Mouse (Mus musculus) regulatory T cell (primary cell): Measurements from ENCODE around the gene Krt81.

Experiments
- in situ Hi-C: fragments of 300-600 bp; cut with MboI, MseI; formaldehyde crosslinking; loops from one replicate; pipeline ENCODE4 v1.15.1; 2025; ENCODE audit warnings: high pct_unique_total_duplicates

Gene Krt81

GRCm38 (mm10) chr15:101463651-101464050, at the start of gene Krt81:
Krt81 (minus strand) TSS chr15:101463751.
- in situ Hi-C loops: no loop called here

- in situ Hi-C loops: no loop called here
These were observed 44.7 kb upstream of the Krt81 start for GRCm38 (mm10) chr15:101508247-101508646.

DNA sequence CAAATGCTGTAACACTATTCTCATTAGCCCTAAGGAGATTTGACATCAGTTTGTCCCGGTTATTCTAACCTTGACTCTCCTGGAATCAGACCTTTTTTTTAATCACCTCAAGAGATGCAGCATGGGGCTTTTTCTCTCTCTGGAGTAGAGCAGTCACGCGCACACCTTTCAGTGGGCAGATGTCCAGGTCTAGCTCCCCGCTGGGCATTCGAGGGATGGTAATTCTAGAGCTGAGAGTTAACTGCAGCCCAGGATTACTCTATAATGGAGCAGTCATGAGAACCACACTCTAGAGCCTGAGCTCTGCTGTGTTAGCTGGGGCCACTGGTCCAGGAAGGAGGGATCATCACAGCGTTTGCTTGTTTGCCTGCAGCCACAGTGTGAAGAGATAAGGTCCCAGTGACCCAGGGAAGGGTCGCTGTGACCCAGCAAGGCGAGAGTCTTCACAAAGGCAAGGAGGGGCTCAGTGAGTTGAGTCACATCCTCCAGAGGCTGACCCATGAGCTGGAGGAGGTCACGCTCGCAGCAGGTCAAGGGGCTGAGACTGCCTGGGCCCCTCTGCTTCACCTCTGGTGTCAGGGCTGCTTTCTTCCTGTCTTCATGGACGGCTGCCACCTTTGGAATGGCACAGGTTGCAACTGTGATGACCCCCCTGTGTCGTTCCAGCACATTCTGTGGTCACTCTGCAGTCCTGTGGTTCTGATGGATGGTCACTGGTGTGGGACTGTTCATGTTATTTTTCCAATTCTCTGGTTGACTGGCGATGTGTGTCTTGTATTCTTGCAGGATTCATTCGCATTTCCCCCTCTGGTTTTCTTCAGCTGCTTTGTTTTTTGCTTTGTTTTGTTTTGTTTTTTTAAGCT, 43.6 kb upstream of the Krt81 start:
- in situ Hi-C loops: no loop called here

DNA sequence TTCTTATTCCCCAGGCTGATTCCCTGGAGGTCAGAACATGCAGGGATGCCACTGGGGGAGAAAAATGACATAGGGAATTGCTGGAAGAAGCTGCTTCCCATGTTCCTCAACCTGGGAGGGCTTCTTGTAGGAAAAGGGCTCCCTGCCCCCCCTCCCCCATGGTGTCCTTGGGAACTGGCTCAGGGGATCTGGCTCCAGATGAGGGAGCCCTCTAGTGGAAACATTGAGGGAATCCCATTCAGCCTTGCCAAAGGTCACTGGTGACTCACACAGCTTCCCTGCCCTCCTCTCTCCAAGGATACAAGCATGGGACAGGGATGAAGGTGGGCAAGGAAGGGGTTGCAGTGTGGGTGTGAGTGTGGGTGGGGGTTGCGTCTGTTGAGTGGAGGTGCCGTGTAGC, 33.6 kb upstream of the Krt81 start:
- in situ Hi-C loops: no loop called here

GRCm38 (mm10) chr15:101495266-101495665, 31.7 kb upstream of the Krt81 start:
- in situ Hi-C loops: no loop called here

- in situ Hi-C loops: loop anchor here (5.0 kb wide), 1 partner anchor 37 kb away; no protein-coding TSS in a partner anchor
These were observed 30.7 kb upstream of the Krt81 start for GRCm38 (mm10) chr15:101494203-101494602.

GRCm38 (mm10) chr15:101493713-101494112, 30.2 kb upstream of the Krt81 start:
- in situ Hi-C loops: loop anchor here (5.0 kb wide), 1 partner anchor 36 kb away; no protein-coding TSS in a partner anchor

DNA sequence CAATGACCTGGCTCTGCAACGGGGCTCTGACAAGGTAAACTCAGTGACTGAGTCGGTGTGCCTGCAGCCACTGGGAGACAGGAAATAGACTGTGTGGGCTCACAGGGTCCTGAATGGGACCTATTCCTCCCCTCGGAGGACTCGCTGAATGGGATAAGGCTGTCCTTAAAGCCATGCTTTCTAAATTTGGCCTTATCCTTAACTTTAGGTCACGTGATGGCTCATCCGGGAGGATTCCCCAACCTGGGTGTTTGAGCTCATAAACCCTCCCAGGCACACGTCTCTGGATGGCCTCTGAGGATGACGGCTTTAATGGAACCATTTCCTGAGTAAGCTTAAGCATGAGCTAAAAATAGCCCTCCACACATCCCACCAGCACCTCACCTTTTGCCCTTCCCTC, 29.2 kb upstream of the Krt81 start:
- in situ Hi-C loops: loop anchor here (5.0 kb wide), 1 partner anchor 35 kb away; no protein-coding TSS in a partner anchor

- in situ Hi-C loops: loop anchor here (5.0 kb wide), 1 partner anchor 34 kb away; no protein-coding TSS in a partner anchor
These were observed 27.9 kb upstream of the Krt81 start, which contains the start of gene Krt83 for GRCm38 (mm10) chr15:101491431-101491830. Krt83 (minus strand) TSS chr15:101491512.

- in situ Hi-C loops: no loop called here
These were observed 22.5 kb upstream of the Krt81 start for GRCm38 (mm10) chr15:101485911-101486635.

- in situ Hi-C loops: no loop called here
These were observed 21.4 kb upstream of the Krt81 start for GRCm38 (mm10) chr15:101484939-101485338.

- in situ Hi-C loops: no loop called here
These were observed 20.1 kb upstream of the Krt81 start for GRCm38 (mm10) chr15:101483646-101484045.

DNA sequence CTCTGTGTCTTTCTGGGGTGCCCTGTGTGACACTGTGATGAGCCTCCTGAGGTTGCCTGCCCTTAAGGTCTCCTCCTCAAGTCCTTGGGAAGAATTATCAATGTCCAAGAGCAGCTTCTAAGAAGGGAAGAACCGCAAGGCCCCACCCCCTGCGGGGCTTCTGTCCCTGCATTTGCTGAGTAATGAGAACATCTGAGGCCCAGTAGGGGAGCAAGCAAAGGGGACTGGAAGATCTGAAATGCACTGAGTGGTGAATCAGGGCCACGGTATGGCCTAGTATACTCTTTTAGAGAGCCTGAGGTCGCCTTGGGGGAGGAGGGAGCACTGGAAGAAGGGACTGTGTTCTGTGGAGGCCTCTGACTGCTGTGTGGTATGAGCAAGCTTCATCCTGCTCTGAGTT, 18.5 kb upstream of the Krt81 start:
- in situ Hi-C loops: no loop called here

DNA sequence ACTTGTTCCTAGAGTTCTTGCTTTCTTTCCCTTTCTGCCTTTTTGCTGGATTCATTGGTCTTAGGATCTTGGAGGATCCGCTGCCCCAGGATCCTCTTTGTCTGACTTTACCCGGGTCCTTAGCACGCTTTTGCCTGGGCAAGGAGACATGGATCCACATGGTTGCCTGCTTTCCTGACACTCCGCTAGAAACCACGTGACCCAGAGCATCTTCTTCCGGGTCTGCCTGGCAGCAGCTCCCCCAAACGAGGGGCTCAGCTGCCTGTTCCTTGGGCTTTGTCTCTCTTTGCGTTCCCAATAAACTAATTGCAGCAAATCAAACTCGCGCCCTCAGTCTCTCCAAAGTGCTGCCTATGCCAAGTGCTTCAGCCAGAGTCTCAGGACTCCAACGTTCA, 16.1 kb upstream of the Krt81 start:
- in situ Hi-C loops: no loop called here

- in situ Hi-C loops: no loop called here
These were observed 15.6 kb upstream of the Krt81 start for GRCm38 (mm10) chr15:101479007-101479665.

GRCm38 (mm10) chr15:101472952-101473528, 9.5 kb upstream of the Krt81 start, which contains the start of gene Krt86:
Krt86 (plus strand) TSS chr15:101473478.
- in situ Hi-C loops: no loop called here

GRCm38 (mm10) chr15:101469093-101469492, 5.5 kb upstream of the Krt81 start:
- in situ Hi-C loops: no loop called here

GRCm38 (mm10) chr15:101459283-101459682, 4.3 kb downstream of the Krt81 start:
- in situ Hi-C loops: loop anchor here (5.0 kb wide), 1 partner anchor 33 kb away; the partner anchor contains the start of gene Krt83

DNA sequence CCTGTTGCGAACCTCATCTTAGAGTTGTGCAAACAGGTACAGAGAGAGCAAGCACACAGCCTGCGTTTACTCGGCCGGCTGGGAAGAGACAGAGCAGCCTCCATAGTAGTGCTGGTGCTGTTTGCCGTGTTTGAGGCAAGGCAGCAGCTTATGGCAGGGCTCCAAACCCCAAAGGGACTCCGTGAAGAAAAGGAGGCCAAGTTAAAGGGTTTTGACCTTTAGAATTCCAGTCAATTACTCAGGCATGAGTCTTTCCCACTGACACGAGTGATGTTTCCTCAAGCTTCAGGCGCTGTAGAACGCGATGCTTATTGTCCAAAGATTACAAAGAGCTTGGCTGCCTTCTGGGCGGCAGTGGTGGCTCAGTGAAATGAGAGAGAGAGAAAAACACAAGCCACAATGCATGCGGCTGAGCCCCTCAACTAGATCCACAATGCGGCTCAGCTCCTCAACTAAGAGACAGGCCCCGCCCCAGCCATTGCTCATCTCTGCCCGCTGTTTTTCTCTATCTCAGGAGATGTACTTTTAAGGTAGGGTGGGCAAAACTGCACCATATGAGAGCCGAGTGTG, 5.1 kb downstream of the Krt81 start:
- in situ Hi-C loops: loop anchor here (5.0 kb wide), 1 partner anchor 34 kb away; the partner anchor contains the start of gene Krt83

DNA sequence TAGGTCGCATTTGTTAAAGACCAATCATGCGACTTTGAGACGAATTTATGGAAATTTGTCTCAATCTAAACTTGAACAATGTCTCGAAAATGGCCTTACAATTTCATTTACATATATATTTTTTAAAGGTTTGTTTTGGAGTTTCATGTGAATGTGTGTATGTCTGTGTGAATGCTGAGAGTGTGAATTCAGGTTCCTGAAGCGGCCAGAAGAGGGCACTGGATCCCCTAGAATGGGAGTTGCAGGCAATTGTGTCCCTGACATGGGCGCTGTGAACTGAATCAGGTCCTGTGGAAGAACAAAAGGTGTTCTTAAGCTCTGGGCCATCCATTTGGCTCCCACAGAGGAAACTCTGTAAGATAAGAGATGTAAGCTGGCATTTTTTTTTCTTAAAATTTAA, 7.7 kb downstream of the Krt81 start:
- in situ Hi-C loops: loop anchor here (5.0 kb wide), 1 partner anchor 36 kb away; the partner anchor contains the start of gene Krt83

GRCm38 (mm10) chr15:101455292-101455691, 8.3 kb downstream of the Krt81 start:
- in situ Hi-C loops: loop anchor here (5.0 kb wide), 1 partner anchor 37 kb away; the partner anchor contains the start of gene Krt83
